Mouse (Mus musculus) hindbrain, embryonic 15.5 days (tissue): ENCODE results near the gene 2810021J22Rik. TPM values are rescaled to one million over a fixed set of nuclear protein-coding genes. Genes with fewer than 3 reads are reported as not detected.
A peak's percentile ranks its signal among the peaks of the same experiment; 100 is the strongest.

ENCODE experiments used
- ATAC-seq: fragments of 200-750 bp; cut with Nextera tagmentation; 2 replicates; pipeline ENCODE4 v1.8.0; 2017; ENCODE audit warnings: low read depth, moderate number of reproducible peaks, moderate TSS enrichment; ENCODE audit not compliant: low FRiP score
- H3K27ac ChIP-seq: fragments of 300-500 bp; sonication (generic); replicated peaks from 2 replicates; pipeline ENCODE4 v1.5.1; 2015; ENCODE audit warnings: mild to moderate bottlenecking, inconsistent platforms
- H3K27me3 ChIP-seq: fragments of 300-500 bp; sonication (generic); 2 replicates; pipeline ENCODE4 v1.6.1; 2015; ENCODE audit warnings: control low read depth, inconsistent platforms
- H3K36me3 ChIP-seq: fragments of 300-500 bp; sonication (generic); 2 replicates; pipeline ENCODE4 v1.6.1; 2015; ENCODE audit warnings: control low read depth, inconsistent platforms
- H3K4me1 ChIP-seq: fragments of 300-500 bp; sonication (generic); replicated peaks from 2 replicates; pipeline ENCODE4 v1.6.1; 2015; ENCODE audit warnings: control low read depth, inconsistent platforms
- H3K4me2 ChIP-seq: fragments of 300-500 bp; sonication (generic); 2 replicates; pipeline ENCODE4 v1.6.1; 2015; ENCODE audit warnings: moderate library complexity, mild to moderate bottlenecking, inconsistent platforms
- H3K4me3 ChIP-seq: fragments of 300-500 bp; sonication (generic); 2 replicates; pipeline ENCODE4 v1.5.1; 2015; ENCODE audit warnings: mild to moderate bottlenecking, inconsistent platforms
- H3K9ac ChIP-seq: fragments of 300-500 bp; sonication (generic); 2 replicates; pipeline ENCODE4 v1.6.1; 2015; ENCODE audit warnings: inconsistent platforms
- H3K9me3 ChIP-seq: fragments of 300-500 bp; sonication (generic); 2 replicates; pipeline ENCODE4 v1.6.1; 2016; ENCODE audit warnings: control low read depth, inconsistent platforms
- WGBS: fragments of 180-500 bp; shearing (Covaris S2); methylation state at CpG from one replicate; pipeline ENCODE4 v1.1.7; 2015; 5-methylcytosine and 5-hydroxymethylcytosine counted together
- polyA plus RNA-seq: library from polyadenylated mRNA; unstranded; fragments of >200 nt; fragmentation: Nextera tagmentation; extraction: Ambion mirVana; gene quantifications from 2 replicates; pipeline ENCODE4 v1.2.1, GENCODE M21; 2015

2810021J22Rik gene
- polyA plus RNA-seq, 1 experiment from 2014 or later = 11.8 TPM

DNA sequence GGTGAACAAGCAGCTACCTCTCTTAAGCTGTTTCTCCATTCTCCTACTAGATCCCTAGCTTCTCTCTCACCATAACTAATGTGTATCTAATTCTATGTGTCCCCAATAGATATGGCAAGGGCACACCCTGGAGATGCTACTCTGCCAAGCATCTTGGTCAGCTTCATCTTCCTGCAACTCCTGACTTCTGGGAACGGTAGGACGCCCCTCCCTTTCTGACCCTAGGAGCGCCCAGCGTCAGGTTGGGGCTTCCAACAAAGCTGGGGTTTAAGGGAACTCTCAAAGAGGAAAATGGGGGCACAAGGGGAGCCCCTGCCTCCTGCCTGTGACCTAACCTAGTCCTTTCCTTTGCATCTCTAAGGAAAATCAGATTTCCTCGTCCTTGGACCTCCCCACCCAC lies 51.7 kb downstream of the 2810021J22Rik start:
- H3K27me3 ChIP-seq = no peaks in the 10 kb centered on the region
- 79% methylated on average over 5 of the region's 5 CpGs for WGBS
- H3K27ac ChIP-seq = no peak overlapping the region
- no peak overlapping the region for H3K4me3 ChIP-seq
- ATAC-seq = no peak
- no peak overlapping the region for H3K9ac ChIP-seq
- peaks cover 10% of the 10 kb centered on the region for H3K4me1 ChIP-seq
- H3K4me2 ChIP-seq = no peak overlapping the region
- H3K36me3 ChIP-seq = no peaks in the 10 kb centered on the region
- no peaks in the 10 kb centered on the region for H3K9me3 ChIP-seq

DNA sequence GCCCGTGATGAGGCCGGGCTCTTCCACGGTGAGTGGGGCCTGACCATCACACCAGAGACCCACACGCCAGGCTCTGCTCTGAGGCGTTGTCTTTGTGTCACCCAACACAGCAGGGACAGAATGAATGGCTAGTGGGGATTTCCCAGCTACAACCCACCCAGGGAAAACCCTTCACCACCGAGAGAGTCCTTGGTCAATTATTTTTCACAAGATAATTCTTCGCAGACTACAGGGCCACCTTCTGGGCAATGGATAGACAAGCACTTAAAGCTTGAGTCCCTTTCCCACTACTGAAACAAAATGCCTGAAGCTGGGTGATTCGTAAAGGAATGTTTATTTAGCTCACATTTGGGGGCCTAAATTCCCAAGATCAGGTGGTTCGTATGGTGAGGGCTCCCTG lies 55.4 kb downstream of the 2810021J22Rik start:
- H3K4me1 ChIP-seq = no peaks in the 10 kb centered on the region
- H3K9me3 ChIP-seq = no peaks in the 10 kb centered on the region
- WGBS = 84% methylated on average over 9 of the region's 9 CpGs
- H3K27me3 ChIP-seq = no peaks in the 10 kb centered on the region
- H3K4me3 ChIP-seq = no peak overlapping the region
- no peaks in the 10 kb centered on the region for H3K36me3 ChIP-seq
- no peak overlapping the region for H3K27ac ChIP-seq
- H3K4me2 ChIP-seq = no peak overlapping the region
- no peak overlapping the region for H3K9ac ChIP-seq
- no peak for ATAC-seq

DNA sequence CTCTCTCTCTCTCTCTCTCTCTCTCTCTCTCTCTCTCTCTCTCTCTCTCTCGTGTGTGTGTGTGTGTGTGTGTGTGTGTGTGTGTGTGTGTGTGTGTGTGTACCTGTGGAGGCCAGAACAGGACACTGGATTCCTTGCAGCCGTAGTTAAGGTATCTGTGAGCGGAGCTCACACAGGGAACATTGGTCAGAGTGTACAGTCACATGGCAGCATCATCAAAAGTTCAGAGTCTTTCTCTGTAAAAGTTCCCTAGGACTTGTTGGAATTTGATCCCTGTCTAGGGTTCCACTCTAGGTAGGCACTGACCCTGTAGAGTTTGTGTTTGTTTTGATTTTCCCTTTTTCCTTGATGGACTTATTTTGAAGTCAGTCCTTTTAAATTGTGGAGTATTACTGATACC lies 59.6 kb downstream of the 2810021J22Rik start:
- Histone ChIP-seq H3K4me3 (no peak overlapping the region), H3K36me3 (peaks cover 9% of the 10 kb centered on the region), H3K27me3 (no peaks in the 10 kb centered on the region), H3K4me1 (peaks cover 6% of the 10 kb centered on the region; the same call in 1 of the 2 replicates), H3K27ac (no peak overlapping the region), H3K9me3 (no peaks in the 10 kb centered on the region), H3K4me2 (no peak overlapping the region), H3K9ac (no peak overlapping the region)
- ATAC-seq = no peak
- 89% methylated on average over 2 of the region's 3 CpGs for WGBS

DNA sequence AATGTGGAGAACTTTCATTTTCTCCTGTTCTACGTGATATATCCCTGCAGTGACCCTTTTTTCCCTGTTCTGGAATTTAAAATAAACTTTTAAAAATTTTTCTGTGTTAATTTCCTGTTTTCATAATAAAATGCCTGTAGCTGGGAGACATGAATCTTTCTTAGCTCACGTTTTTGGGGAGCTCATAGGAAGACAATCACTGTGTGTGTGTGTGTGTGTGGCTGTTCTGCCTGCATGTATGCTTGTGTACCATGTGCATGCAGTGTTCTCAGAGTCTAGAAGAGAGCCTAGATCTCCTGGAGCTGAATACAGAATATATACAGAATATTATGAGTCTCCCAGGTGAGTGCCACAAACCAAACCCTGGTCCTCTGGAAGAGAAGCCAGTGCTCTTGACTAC lies 60.0 kb downstream of the 2810021J22Rik start:
- peaks cover 13% of the 10 kb centered on the region for H3K36me3 ChIP-seq
- no peak overlapping the region for H3K9ac ChIP-seq
- no peaks in the 10 kb centered on the region for H3K27me3 ChIP-seq
- no peak for ATAC-seq
- no peak overlapping the region for H3K27ac ChIP-seq
- H3K4me2 ChIP-seq = no peak overlapping the region
- WGBS = 79% methylated on average over 2 of the region's 2 CpGs
- peaks cover 6% of the 10 kb centered on the region; the same call in 1 of the 2 replicates for H3K4me1 ChIP-seq
- H3K4me3 ChIP-seq = no peak overlapping the region
- H3K9me3 ChIP-seq = no peaks in the 10 kb centered on the region

DNA sequence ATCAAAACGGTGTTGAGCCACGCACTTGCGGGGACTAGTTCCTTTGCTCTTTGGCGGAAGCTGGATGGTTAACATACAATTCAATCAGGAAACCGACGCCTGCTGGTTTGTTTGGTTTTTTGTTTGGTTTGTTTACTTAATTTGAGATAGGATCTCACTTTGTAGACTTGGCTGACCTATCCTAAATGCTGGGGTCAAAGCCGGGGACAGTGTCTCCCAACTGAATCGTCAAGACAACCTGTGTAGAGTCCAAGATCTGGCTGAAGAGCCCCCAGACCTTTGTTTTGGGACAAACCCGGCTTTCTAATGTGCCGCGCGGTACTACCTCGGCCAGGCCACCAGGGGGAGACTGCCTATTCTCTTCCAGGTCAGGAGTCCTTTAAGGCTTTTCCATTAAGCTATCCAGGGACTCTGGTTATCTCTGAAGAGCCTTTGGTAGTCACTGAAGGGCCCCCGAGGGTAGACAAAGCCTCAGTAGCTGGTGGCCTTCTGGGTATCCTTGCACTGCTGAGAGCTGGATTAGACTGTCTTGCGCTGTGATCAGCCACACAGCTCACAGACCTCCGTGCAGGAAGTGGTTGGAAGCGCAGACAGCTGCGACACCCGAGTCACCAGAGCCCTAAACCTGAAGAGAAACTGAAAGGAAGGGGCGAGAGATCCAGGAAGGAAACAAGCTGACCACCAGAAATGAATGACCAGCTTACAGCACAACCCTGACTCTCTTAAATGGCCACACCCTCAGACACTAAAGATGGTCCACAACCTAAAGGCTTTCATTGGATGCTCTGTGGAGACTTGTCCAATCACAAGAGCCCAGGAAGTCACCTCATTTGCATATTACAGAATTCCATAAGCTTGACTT lies 61.0 kb downstream of the 2810021J22Rik start:
- no peak overlapping the region for H3K9ac ChIP-seq
- ATAC-seq = peak; percentile 64
- peaks cover 23% of the 10 kb centered on the region for H3K36me3 ChIP-seq
- no peak overlapping the region for H3K4me3 ChIP-seq
- 0 out of 2 replicates have a peak overlapping the region, but pooled peaks have one; percentile 9 for H3K27ac ChIP-seq
- WGBS = 34% methylated on average over 20 of the region's 20 CpGs
- no peaks in the 10 kb centered on the region for H3K27me3 ChIP-seq
- peaks cover 6% of the 10 kb centered on the region; the same call in 1 of the 2 replicates for H3K4me1 ChIP-seq
- H3K9me3 ChIP-seq = no peaks in the 10 kb centered on the region
- peak overlapping the region; percentile 38 for H3K4me2 ChIP-seq

DNA sequence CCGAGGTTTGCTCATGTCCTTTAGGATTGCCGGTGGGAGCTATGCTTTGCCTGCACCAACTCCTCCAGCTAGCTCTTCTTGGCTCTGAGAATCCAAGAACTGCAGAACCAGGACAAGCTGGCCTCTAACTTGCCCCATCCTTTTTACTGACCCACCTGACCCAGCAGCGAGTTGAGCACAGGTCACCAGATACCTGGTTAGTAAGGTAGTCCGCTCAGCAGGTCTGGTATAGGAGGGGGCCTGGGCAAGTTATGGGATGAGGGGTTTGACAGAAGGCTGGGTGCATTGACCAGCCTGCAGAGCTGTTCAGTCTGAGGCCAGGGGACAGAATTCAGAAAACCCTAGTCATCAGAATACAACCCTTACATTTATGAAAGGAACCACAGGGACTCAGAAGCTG lies 62.0 kb downstream of the 2810021J22Rik start:
- WGBS = 69% methylated on average over 4 of the region's 4 CpGs
- no peak overlapping the region for H3K4me3 ChIP-seq
- H3K9ac ChIP-seq = no peak overlapping the region
- peaks cover 6% of the 10 kb centered on the region; the same call in 1 of the 2 replicates for H3K4me1 ChIP-seq
- H3K9me3 ChIP-seq = no peaks in the 10 kb centered on the region
- H3K27ac ChIP-seq = no peak overlapping the region
- peaks cover 32% of the 10 kb centered on the region for H3K36me3 ChIP-seq
- ATAC-seq = no peak
- no peak overlapping the region for H3K4me2 ChIP-seq
- no peaks in the 10 kb centered on the region for H3K27me3 ChIP-seq

DNA sequence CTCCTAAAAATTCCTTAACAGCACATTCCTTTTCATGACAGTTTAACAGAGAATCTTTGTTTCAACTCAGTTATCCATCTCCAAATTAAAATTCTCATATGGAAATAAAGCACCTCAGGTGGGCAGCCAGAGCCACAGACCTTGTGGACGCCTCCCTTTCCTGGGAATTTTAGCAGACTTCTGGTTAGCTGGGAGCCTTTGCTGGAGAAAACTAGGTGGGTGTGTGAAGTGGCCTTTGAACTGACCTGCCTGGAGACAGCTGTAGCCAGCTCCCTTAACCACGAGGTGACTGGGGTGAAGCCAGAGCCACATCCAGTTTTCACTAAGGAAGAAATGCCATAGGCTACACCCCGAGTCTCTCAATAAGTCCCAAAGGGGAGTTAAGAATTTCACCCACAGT lies 62.6 kb downstream of the 2810021J22Rik start:
- H3K27ac ChIP-seq = no peak overlapping the region
- H3K9ac ChIP-seq = no peak overlapping the region
- WGBS = 67% methylated on average over 3 of the region's 3 CpGs

DNA sequence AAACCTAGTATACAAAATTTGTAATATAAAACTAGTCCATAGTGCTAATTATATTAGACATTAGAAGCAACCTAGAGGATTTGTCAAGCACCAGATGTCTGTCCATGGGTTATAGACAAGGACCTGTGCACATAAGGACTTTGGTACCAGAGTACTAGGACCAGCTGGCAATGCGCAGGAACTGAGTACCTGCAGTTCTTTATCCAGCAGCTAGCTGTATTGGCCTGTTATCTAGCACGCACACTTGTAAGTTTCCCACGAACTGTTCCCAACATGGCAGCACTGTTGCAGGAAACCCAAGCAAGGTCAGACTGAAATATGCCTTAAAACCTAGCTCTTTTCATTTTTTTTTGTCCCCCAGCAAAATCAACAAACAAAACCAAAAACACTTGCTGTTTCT lies 63.2 kb downstream of the 2810021J22Rik start:
- H3K27me3 ChIP-seq = no peaks in the 10 kb centered on the region
- no peaks in the 10 kb centered on the region for H3K9me3 ChIP-seq
- H3K36me3 ChIP-seq = peaks cover 42% of the 10 kb centered on the region
- no peak overlapping the region for H3K4me2 ChIP-seq
- ATAC-seq = no peak
- WGBS = 96% methylated on average over 3 of the region's 3 CpGs
- H3K27ac ChIP-seq = no peak overlapping the region
- H3K9ac ChIP-seq = no peak overlapping the region
- peaks cover 6% of the 10 kb centered on the region; the same call in 1 of the 2 replicates for H3K4me1 ChIP-seq
- H3K4me3 ChIP-seq = no peak overlapping the region

More for the DNA sequence above, 62.6 kb downstream of the 2810021J22Rik start:
- H3K9me3 ChIP-seq = no peaks in the 10 kb centered on the region
- no peaks in the 10 kb centered on the region for H3K27me3 ChIP-seq
- ATAC-seq = no peak
- no peak overlapping the region for H3K4me2 ChIP-seq
- H3K4me3 ChIP-seq = no peak overlapping the region
- H3K36me3 ChIP-seq = peaks cover 38% of the 10 kb centered on the region
- peaks cover 6% of the 10 kb centered on the region; the same call in 1 of the 2 replicates for H3K4me1 ChIP-seq

DNA sequence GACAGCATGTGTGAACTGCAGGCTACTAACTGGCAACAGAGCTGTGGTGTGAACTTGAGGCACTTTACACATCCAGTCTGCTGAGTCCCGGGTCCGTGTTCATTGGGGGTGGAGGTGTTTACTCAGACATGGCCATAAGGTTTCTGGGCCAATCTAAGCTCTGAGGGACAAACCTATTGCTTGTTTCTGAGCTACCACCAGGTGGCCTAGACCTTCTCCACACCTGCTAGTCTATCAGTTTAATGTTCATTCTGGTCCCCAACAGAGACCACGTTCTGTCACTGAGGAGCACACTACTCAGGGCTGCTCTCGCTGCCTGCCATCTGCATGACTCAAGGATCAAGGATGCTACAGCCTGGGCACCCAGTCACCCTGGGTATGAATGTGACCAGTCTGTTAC lies 64.6 kb downstream of the 2810021J22Rik start:
- no peaks in the 10 kb centered on the region for H3K27me3 ChIP-seq
- WGBS = 83% methylated on average over 4 of the region's 4 CpGs
- no peak overlapping the region for H3K4me2 ChIP-seq
- ATAC-seq = no peak
- peaks cover 53% of the 10 kb centered on the region for H3K36me3 ChIP-seq
- no peak overlapping the region for H3K9ac ChIP-seq
- no peak overlapping the region for H3K4me3 ChIP-seq
- no peaks in the 10 kb centered on the region for H3K9me3 ChIP-seq
- peaks cover 17% of the 10 kb centered on the region for H3K4me1 ChIP-seq
- no peak overlapping the region for H3K27ac ChIP-seq

Other genes with a start within 250 kb of the 2810021J22Rik start
- not detected in 2 replicates for gene Olfr323, start 236.7 kb upstream of the 2810021J22Rik start, polyA plus RNA-seq
- gene Trim58, start 226.8 kb upstream of the 2810021J22Rik start, polyA plus RNA-seq = 0.10 TPM in 1 of 2 replicates, not detected in the other
- gene Olfr322, start 208.4 kb upstream of the 2810021J22Rik start, polyA plus RNA-seq = not detected in 2 replicates
- not detected in 2 replicates for gene Olfr320, start 186.1 kb upstream of the 2810021J22Rik start, polyA plus RNA-seq
- gene Olfr319, start 168.1 kb upstream of the 2810021J22Rik start, polyA plus RNA-seq = not detected in 2 replicates
- not detected in 2 replicates for gene Olfr318, start 143.2 kb upstream of the 2810021J22Rik start, polyA plus RNA-seq
- 0.16 and 0.44 TPM in 2 replicates for gene Olfr317, start 128.0 kb upstream of the 2810021J22Rik start, polyA plus RNA-seq
- gene Olfr316, start 114.5 kb upstream of the 2810021J22Rik start, polyA plus RNA-seq = 0.05 TPM in 1 of 2 replicates, not detected in the other
- gene Olfr315, start 94.0 kb upstream of the 2810021J22Rik start, polyA plus RNA-seq = not detected in 2 replicates
- not detected in 2 replicates for gene Olfr314, start 84.3 kb upstream of the 2810021J22Rik start, polyA plus RNA-seq
- gene Fam183b, start 65.3 kb upstream of the 2810021J22Rik start, polyA plus RNA-seq = 9.9 and 10.7 TPM in 2 replicates
- not detected in 2 replicates for gene Olfr313, start 52.2 kb upstream of the 2810021J22Rik start, polyA plus RNA-seq
- gene Olfr312, start 38.0 kb upstream of the 2810021J22Rik start, polyA plus RNA-seq = not detected in 2 replicates
- not detected in 2 replicates for gene Olfr311, start 28.0 kb upstream of the 2810021J22Rik start, polyA plus RNA-seq
- gene Gm12258, start 20.1 kb upstream of the 2810021J22Rik start, polyA plus RNA-seq = 21.1 and 22.4 TPM in 2 replicates
- gene Zfp39, start 37.0 kb downstream of the 2810021J22Rik start, polyA plus RNA-seq = 6.1 and 6.9 TPM in 2 replicates
- not detected in 2 replicates for gene Btnl10, start 50.7 kb downstream of the 2810021J22Rik start, polyA plus RNA-seq
- 603 and 674 TPM in 2 replicates for gene Rnf187, start 71.7 kb downstream of the 2810021J22Rik start, polyA plus RNA-seq
- 230 and 238 TPM in 2 replicates for gene Hist3h2ba, start 81.7 kb downstream of the 2810021J22Rik start, polyA plus RNA-seq
- gene Hist3h2a, start 87.5 kb downstream of the 2810021J22Rik start, polyA plus RNA-seq = 96.0 and 96.7 TPM in 2 replicates
- gene Trim17, start 87.5 kb downstream of the 2810021J22Rik start, polyA plus RNA-seq = 1.4 TPM in 2 replicates
- 19.3 and 20.7 TPM in 2 replicates for gene Trim11, start 110.9 kb downstream of the 2810021J22Rik start, polyA plus RNA-seq